Mouse (Mus musculus) olfactory bulb, adult 2 months (tissue): ENCODE results near the gene Ranbp9.

Experiments
- CTCF ChIP-seq: fragments of 200-500 bp; IDR thresholded peaks from 2 replicates; pipeline ENCODE4 v1.5.1; 2012; ENCODE audit warnings: low read depth, mild to moderate bottlenecking, low read length, moderate library complexity; ENCODE audit not compliant: insufficient read depth
- POLR2A ChIP-seq: fragments of 200-500 bp; IDR thresholded peaks from 2 replicates; pipeline ENCODE4 v1.6.1; 2012; ENCODE audit warnings: mild to moderate bottlenecking, low read depth, low read length, moderate library complexity; ENCODE audit not compliant: insufficient read depth

DNA sequence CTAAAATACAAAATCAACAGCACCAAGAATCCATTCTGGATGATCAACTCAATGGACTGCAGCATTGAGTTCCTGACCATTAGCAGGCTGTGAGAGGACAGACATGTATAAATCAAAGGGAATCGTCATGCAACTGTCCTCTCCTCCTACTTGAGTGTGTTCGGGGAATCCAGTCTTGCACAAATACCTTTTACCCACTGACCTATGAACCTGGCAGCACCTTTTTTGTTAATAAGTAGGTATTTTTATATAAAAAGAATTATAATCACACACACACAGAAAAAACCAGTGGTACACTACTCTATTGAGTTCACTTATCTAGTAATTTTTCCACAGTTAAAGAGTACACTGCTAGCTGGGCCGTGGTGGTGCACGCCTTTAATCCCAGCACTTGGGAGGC is 37.4 kb downstream of the Ranbp9 start:
- TF ChIP-seq CTCF (no peak), POLR2A (no peak)
